Mouse (Mus musculus): Measurements from ENCODE around the gene Gm5478.
"Not testable (repeated sequence)": the region's sequence is repeated elsewhere in the genome, so short reads cannot be mapped to it uniquely, and the experiment has no call there.

Gm5478 gene

GRCm38 (mm10) chr15:101647280-101647679 lies at the start of gene Gm5478:
Gm5478 (minus strand) TSS chr15:101647380.
- DNase-seq, result no peak

GRCm38 (mm10) chr15:101694207-101694606 lies 47.0 kb upstream of the Gm5478 start, which contains the start of gene Krt6a:
Krt6a (minus strand) TSS chr15:101694307.
- no peak for DNase-seq

- not testable (repeated sequence) for DNase-seq
These were observed 43.3 kb upstream of the Gm5478 start for GRCm38 (mm10) chr15:101690460-101690859.

- no peak for DNase-seq
These were observed 41.0 kb upstream of the Gm5478 start for GRCm38 (mm10) chr15:101688161-101688560.

- DNase-seq, result no peak
These were observed 33.0 kb upstream of the Gm5478 start, which contains the start of gene Krt6b for GRCm38 (mm10) chr15:101680187-101680586. Krt6b (minus strand) TSS chr15:101680287.

GRCm38 (mm10) chr15:101675978-101676377 lies 28.8 kb upstream of the Gm5478 start:
- no peak for DNase-seq

GRCm38 (mm10) chr15:101652736-101653265 lies 5.6 kb upstream of the Gm5478 start:
- no peak for DNase-seq

- DNase-seq, result no peak
These were observed 19.3 kb downstream of the Gm5478 start, which contains the start of gene Gm5414 for GRCm38 (mm10) chr15:101627884-101628283. Gm5414 (minus strand) TSS chr15:101628188.

- DNase-seq, result no peak
These were observed 48.1 kb downstream of the Gm5478 start for GRCm38 (mm10) chr15:101599123-101599522.
